Mouse (Mus musculus) stomach, embryonic 15.5 days (tissue): ENCODE data around the gene Dock2. TPM values are rescaled to one million over a fixed set of nuclear protein-coding genes. Genes with fewer than 3 reads are reported as not detected.

Experiments used
- ATAC-seq: fragments of 200-750 bp; cut with Nextera tagmentation; 2 replicates; pipeline ENCODE4 v1.8.0; 2017; ENCODE audit warnings: low read depth, moderate number of reproducible peaks, moderate TSS enrichment; ENCODE audit not compliant: insufficient read depth, low FRiP score
- H3K27ac ChIP-seq: fragments of 300-500 bp; sonication (generic); 2 replicates; pipeline ENCODE4 v1.5.1; 2015; ENCODE audit warnings: mild to moderate bottlenecking, inconsistent platforms
- H3K27me3 ChIP-seq: fragments of 300-500 bp; sonication (generic); replicated peaks from 2 replicates; pipeline ENCODE4 v1.6.1; 2015; ENCODE audit warnings: inconsistent platforms
- H3K36me3 ChIP-seq: fragments of 300-500 bp; sonication (generic); 2 replicates; pipeline ENCODE4 v1.6.1; 2015; ENCODE audit warnings: inconsistent platforms
- H3K4me1 ChIP-seq: fragments of 300-500 bp; sonication (generic); 2 replicates; pipeline ENCODE4 v1.6.1; 2015; ENCODE audit warnings: inconsistent platforms
- H3K4me2 ChIP-seq: fragments of 300-500 bp; sonication (generic); 2 replicates; pipeline ENCODE4 v1.6.1; 2015; ENCODE audit warnings: mild to moderate bottlenecking, inconsistent platforms
- H3K4me3 ChIP-seq: fragments of 300-500 bp; sonication (generic); replicated peaks from 2 replicates; pipeline ENCODE4 v1.5.1; 2015; ENCODE audit warnings: inconsistent platforms
- H3K9ac ChIP-seq: fragments of 300-500 bp; sonication (generic); 2 replicates; pipeline ENCODE4 v1.6.1; 2015; ENCODE audit warnings: inconsistent platforms
- H3K9me3 ChIP-seq: fragments of 300-500 bp; sonication (generic); 2 replicates; pipeline ENCODE4 v1.6.1; 2016; ENCODE audit warnings: inconsistent platforms
- WGBS: fragments of 180-500 bp; shearing (Covaris S2); methylation state at CpG from one replicate; pipeline ENCODE4 v1.1.7; 2015; 5-methylcytosine and 5-hydroxymethylcytosine counted together
- polyA plus RNA-seq: library from polyadenylated mRNA; unstranded; fragments of >200 nt; fragmentation: Nextera tagmentation; extraction: Ambion mirVana; gene quantifications from 2 replicates; pipeline ENCODE4 v1.2.1, GENCODE M21; 2015

Dock2 gene
- polyA plus RNA-seq, 1 experiment from 2014 or later, result 2.4 TPM

- Histone ChIP-seq H3K4me1 (no peaks in the 10 kb centered on the region), H3K36me3 (no peaks in the 10 kb centered on the region), H3K9ac (no peak overlapping the region), H3K9me3 (no peaks in the 10 kb centered on the region), H3K27me3 (no peaks in the 10 kb centered on the region), H3K4me3 (no peak overlapping the region), H3K27ac (no peak overlapping the region), H3K4me2 (no peak overlapping the region)
- 45% methylated on average over 1 of the region's 1 CpGs for WGBS
- ATAC-seq, result no peak
Measured at GRCm38 (mm10) chr11:34202769-34203168, 580.9 kb downstream of the Dock2 start.

GRCm38 (mm10) chr11:34195142-34195541, 588.5 kb downstream of the Dock2 start:
- H3K9me3 ChIP-seq, result no peaks in the 10 kb centered on the region
- H3K4me2 ChIP-seq, result no peak overlapping the region
- ATAC-seq, result no peak
- no peak overlapping the region for H3K9ac ChIP-seq
- H3K36me3 ChIP-seq, result no peaks in the 10 kb centered on the region
- no peak overlapping the region for H3K27ac ChIP-seq
- H3K4me1 ChIP-seq, result no peaks in the 10 kb centered on the region
- H3K27me3 ChIP-seq, result no peaks in the 10 kb centered on the region
- H3K4me3 ChIP-seq, result no peak overlapping the region
- WGBS, result 89% methylated on average over 3 of the region's 3 CpGs

DNA sequence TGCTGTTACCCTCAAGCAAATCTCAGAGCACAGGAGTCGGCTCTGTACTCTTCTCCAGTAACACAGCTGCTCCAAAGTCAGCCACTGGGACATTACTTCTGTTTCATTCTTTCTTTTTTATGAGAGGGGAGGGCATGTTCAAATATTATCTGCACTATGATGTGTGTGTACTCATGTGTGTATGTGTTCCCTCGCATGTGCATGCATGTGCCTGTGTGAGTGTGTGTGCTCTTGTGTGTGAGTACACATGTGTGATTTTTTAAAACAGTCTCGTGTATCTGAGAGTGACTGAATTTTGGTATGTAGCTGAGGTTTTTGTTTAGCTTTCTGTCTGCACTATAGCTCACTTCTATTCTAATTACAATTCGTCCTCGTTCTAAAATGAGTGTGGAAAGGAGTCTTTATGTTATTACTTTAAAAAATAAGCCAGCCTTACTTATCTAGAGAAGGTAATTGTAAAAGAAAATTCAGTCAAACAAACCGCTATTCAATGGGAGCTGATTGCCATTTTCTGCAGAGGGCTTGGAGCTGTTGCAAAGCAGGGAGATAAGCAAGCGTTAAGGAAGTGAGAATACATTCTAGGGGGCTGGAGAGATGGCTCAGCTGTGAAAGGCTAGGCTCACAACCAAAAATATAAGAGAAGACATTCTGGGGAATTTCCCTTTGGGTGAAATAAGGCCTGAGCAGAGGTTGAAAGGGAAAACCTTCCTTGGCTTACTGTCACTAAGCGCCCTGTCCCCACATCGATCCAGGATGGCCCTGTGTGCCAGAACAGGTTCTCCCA, 589.3 kb downstream of the Dock2 start:
- Histone ChIP-seq H3K9me3 (no peaks in the 10 kb centered on the region), H3K9ac (no peak overlapping the region), H3K4me1 (no peaks in the 10 kb centered on the region), H3K27ac (no peak overlapping the region), H3K36me3 (no peaks in the 10 kb centered on the region), H3K27me3 (no peaks in the 10 kb centered on the region), H3K4me2 (no peak overlapping the region), H3K4me3 (no peak overlapping the region)
- ATAC-seq, result no peak
- 43% methylated on average over 9 of the region's 9 CpGs for WGBS

DNA sequence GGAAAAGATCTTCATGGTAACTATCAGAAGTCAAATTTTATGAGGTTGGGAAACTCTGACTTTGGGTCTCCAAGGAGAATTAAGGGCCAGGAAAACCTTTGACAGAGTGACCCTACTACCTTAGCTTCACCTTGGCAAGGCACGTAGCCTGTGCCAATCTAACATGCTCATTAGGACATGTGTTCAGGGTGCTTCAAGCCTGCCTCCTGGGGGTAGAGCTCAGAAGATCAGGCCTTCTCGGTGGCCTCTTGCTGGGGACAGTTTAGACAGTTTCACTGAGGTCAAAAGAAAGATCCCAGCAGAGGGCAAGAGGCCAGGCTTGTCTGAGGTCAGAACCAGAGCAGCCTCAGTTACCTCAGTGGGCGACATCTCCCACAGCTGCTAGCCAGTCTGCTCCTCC, 590.0 kb downstream of the Dock2 start:
- 49% methylated on average over 3 of the region's 3 CpGs for WGBS
- no peaks in the 10 kb centered on the region for H3K9me3 ChIP-seq
- no peak overlapping the region for H3K4me3 ChIP-seq
- no peak overlapping the region for H3K9ac ChIP-seq
- H3K36me3 ChIP-seq, result no peaks in the 10 kb centered on the region
- H3K27me3 ChIP-seq, result no peaks in the 10 kb centered on the region
- no peak overlapping the region for H3K27ac ChIP-seq
- ATAC-seq, result no peak
- H3K4me2 ChIP-seq, result no peak overlapping the region
- no peaks in the 10 kb centered on the region for H3K4me1 ChIP-seq

DNA sequence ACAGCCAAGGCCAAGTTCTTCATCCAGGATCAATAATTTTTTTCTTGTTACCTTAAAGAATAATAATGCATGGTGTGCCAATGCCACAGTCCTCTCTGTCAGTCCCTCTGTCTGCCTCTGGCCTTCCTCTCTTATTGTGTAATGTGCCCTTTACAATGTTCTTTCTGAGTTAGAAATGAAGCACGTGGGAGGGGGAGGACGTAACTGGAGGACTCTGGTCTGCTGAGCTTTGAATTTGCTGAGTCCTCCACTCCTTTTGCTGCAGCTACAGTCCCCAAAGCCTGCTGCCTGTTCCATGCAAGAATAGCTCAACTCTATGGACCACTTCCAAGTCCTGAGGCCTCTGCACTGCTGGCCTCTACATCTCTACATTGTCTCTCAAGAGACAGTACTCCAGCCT, 599.4 kb downstream of the Dock2 start:
- no peaks in the 10 kb centered on the region for H3K27me3 ChIP-seq
- 74% methylated on average over 2 of the region's 2 CpGs for WGBS
- H3K9ac ChIP-seq, result no peak overlapping the region
- no peak for ATAC-seq
- H3K4me2 ChIP-seq, result no peak overlapping the region
- H3K36me3 ChIP-seq, result no peaks in the 10 kb centered on the region
- no peak overlapping the region for H3K4me3 ChIP-seq
- H3K27ac ChIP-seq, result no peak overlapping the region
- H3K9me3 ChIP-seq, result no peaks in the 10 kb centered on the region
- peaks cover 5% of the 10 kb centered on the region for H3K4me1 ChIP-seq

- Histone ChIP-seq H3K36me3 (no peaks in the 10 kb centered on the region), H3K9me3 (no peaks in the 10 kb centered on the region), H3K4me2 (no peak overlapping the region), H3K9ac (no peak overlapping the region; the same call in 1 of the 2 replicates), H3K4me3 (no peak overlapping the region), H3K4me1 (peaks cover 5% of the 10 kb centered on the region), H3K27ac (no peak overlapping the region; the same call in none of the 2 replicates), H3K27me3 (no peaks in the 10 kb centered on the region)
- WGBS, result 20% methylated on average over 8 of the region's 8 CpGs
- ATAC-seq, result peak; percentile 83
Measured at GRCm38 (mm10) chr11:34181214-34182117, 602.2 kb downstream of the Dock2 start.

- H3K36me3 ChIP-seq, result no peaks in the 10 kb centered on the region
- no peaks in the 10 kb centered on the region for H3K9me3 ChIP-seq
- H3K9ac ChIP-seq, result no peak overlapping the region
- peaks cover 5% of the 10 kb centered on the region for H3K4me1 ChIP-seq
- 63% methylated on average over 2 of the region's 2 CpGs for WGBS
- H3K27ac ChIP-seq, result no peak overlapping the region
- no peak overlapping the region for H3K4me3 ChIP-seq
- no peaks in the 10 kb centered on the region for H3K27me3 ChIP-seq
- ATAC-seq, result no peak
- no peak overlapping the region for H3K4me2 ChIP-seq
Measured at GRCm38 (mm10) chr11:34178752-34179151, 604.9 kb downstream of the Dock2 start.

Other genes starting within 250 kb of the Dock2 start
- 17.8 and 20.0 TPM in 2 replicates for gene Spdl1, start 49.7 kb upstream of the Dock2 start, polyA plus RNA-seq